Mouse (Mus musculus) T-cell, adult 66 days (primary cell): ENCODE measurements around the gene Gm4631. TPM values are rescaled to one million over a fixed set of nuclear protein-coding genes. Genes with fewer than 3 reads are reported as not detected.

Experiments
- total RNA-seq, 2 experiments: library from RNA; stranded (reverse); gene quantifications; 3 replicates in 1 of 2; 4 replicates in 1 of 2; pipeline ENCODE4 v1.2.4; 2023

Gm4631 gene
- total RNA-seq: 10 to 100 TPM; 12.3 to 13.9 TPM

DNA sequence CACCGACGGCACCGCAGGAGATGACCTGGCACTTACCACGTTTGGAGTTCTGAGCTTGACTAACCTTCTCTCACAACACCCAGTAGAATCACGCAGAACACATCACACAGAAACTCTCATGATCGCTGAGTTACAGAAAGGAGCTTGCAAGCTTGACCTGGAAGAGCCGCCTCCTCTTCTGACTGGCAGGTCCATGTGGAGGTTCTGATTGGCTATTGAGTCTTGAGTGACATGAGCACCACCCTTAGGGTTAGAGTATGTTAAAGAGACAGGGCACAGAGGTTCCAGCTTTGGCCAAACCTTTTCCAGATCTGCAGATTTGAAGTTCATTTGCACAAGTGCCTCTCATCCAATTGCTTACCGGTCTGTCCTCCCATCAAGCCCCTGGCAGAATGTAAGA is at the start of gene Gm4631:
TSS of gene Gm4631 (minus strand) at position 101 of the 400 bp plus-strand sequence.

DNA sequence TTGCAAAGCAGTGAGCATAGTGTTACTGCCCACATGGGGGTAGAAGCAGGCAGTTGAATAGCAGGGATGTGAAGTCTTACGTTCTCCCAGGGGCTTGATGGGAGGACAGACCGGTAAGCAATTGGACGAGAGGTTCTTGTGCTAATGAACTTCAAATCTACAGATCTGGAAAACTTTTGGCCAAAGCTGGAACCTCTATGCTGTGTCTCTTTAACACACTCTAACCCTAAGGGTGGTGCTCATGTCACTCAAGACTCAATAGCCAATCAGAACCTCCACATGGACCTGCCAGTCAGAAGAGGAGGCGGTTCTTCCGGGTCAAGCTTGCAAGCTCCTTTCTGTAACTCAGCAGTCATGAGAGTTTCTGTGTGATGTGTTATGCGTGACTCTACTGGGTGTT is 34.1 kb upstream of the Gm4631 start, which contains the start of gene Zfp968:
TSS of gene Zfp968 (plus strand) at position 301 of the 400 bp plus-strand sequence.

DNA sequence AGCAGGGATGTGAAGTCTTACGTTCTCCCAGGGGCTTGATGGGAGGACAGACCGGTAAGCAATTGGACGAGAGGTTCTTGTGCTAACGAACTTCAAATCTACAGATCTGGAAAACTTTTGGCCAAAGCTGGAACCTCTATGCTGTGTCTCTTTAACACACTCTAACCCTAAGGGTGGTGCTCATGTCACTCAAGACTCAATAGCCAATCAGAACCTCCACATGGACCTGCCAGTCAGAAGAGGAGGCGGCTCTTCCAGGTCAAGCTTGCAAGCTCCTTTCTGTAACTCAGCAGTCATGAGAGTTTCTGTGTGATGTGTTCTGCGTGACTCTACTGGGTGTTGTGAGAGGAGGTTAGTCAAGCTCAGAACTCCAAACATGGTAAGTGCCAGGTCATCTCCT is 63.2 kb downstream of the Gm4631 start, which contains the start of gene Gm14440:
TSS of gene Gm14440 (plus strand) at position 301 of the 400 bp plus-strand sequence.

Other genes starting within 250 kb of the Gm4631 start
- gene Gm14399, start 196.2 kb downstream of the Gm4631 start, total RNA-seq: 1 to 10 TPM; 4.7 to 6.8 TPM
- under 1 TPM; 0.12 to 0.41 TPM for gene Gm14443, start 162.3 kb downstream of the Gm4631 start, total RNA-seq
- gene Gm14391, start 131.3 kb downstream of the Gm4631 start, total RNA-seq: 10 to 100 TPM; 18.2 to 29.4 TPM
- gene Gm14440, start 63.1 kb downstream of the Gm4631 start, total RNA-seq: 1 to 10 TPM in 1 of 2 experiments, not detected in 1; 4.0 TPM
- gene Zfp968, start 34.2 kb upstream of the Gm4631 start, total RNA-seq: 1 to 10 TPM in 1 of 2 experiments, not detected in 1; 2.1 TPM
- gene Gm4724, start 97.6 kb upstream of the Gm4631 start, total RNA-seq: 1 to 10 TPM; 1.3 to 3.2 TPM
- 1 to 10 TPM; 4.4 to 7.3 TPM for gene Zfp965, start 131.8 kb upstream of the Gm4631 start, total RNA-seq